Mouse (Mus musculus): ENCODE results near the gene Ier3.

Ier3 gene

DNA sequence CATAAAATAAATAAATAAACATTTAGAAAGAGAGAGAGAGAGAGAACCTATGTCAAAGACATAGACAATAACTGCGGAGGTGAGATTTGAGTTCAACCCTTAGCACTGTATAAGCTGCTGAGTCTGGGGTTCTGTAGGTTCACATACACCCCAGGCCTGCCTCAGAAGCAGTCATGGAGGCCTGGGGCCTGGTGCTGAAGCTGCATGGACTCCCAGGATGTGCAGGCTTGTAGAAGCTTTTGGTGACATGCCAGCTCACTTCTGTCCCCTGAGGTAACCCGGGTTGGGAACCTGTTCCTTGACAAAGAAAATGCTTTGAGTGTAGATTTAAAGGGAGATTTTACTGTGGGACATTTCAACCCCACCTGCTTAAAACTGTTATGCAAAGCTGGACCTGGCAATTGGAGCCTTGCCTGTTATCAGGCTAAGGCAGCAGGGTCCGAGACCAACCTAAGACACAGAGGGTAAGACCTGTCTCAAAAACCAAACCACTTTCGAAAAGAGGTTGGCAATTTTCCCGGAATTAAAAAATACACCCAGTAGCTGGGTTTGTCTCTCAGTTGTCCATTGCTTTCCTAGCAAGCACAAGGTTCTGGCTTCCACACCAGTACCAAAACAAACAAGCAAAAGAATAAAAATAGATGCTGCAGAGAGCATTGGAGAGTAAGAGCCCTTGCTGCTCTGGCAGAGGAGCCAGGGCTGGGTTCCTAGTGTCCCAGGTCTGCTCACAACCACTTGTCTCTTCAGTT is 10.4 kb upstream of the Ier3 start:
- no peak for DNase-seq (ENCODE audit: low spot score in 2 of 2)

DNA sequence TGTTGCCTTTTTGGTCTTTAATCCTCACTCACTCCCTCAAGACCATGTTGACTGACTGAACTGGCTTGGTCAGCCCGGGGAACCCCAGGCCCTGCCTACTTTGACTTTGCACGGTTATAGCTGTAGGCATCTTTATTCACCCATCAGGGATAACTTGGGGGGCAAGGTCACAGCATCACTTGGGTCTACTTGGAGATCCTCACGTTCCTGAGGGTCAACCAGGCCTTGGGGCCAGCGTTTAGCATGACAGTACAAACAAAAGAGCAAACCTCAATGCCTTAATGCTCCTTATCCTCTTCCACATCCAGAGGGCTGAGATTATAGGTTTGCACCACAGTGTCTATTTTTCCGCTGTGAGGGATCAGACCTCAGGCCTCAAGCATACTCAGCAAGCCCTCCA is 9.2 kb upstream of the Ier3 start:
- no peak for DNase-seq (ENCODE audit: low spot score in 2 of 2)

DNA sequence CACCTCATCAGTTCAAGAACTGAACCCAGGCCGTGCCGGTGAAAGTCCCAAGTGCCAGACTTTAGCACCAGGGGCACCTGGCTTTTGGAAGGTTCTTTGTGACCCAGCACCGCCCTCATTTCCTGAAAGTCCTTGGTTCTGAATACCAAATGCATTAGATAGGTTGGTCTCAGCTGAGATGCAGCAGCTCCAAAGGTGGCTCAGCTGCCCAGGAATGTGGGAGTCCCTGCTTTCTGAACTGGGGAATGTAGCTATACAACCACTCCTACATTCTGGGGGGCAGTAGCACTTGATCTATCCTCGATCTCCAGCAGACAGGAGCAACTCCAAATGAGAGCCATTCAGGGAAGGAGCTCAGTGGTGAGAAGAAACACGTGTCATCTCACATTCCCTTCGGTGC is 8.7 kb upstream of the Ier3 start:
- DNase-seq (ENCODE audit: low spot score in 2 of 2) = no peak

DNA sequence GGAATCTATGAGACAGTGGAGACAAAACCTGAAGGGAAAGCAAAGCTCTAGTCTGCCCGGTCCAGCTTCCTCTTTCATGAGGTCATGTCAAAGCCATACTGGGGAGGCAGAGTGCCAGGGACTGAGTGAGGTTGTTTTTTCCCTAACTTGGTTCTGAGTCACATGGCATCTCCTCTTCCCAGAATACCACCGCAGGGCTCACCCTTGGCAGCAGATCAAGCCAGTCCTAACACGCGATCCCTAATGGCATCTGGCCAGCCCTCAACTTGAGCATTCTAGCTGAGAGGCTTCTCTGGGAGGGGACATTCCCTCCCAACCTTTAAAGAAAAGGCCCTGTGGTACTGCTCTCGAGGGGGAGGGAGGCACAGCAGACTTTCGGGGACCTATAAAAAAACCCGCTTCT is 8.2 kb upstream of the Ier3 start:
- DNase-seq (ENCODE audit: low spot score in 2 of 2) = peak; percentile 81 to 91

DNA sequence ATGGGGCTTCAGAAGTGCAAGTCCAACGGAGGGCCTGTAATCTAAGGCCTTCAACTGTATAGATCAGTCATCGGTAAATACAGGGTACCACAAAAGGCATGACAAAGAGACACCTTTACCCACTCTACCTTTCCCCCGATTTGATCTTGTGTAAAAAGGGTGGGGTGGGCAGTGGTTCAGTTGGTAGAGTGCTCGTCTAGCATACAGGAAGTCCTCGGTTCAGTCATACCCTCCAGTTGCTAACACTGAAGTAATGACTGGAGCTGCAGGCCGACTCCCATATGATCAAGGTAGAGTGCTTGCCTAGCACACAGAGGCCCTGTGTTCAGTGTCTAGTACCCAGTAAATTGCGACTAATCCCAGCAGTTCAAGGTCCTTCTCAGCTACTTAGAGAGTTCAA is 7.8 kb upstream of the Ier3 start:
- no peak for DNase-seq (ENCODE audit: low spot score in 2 of 2)

GRCm38 (mm10) chr17:35814678-35815077 is 6.8 kb upstream of the Ier3 start:
- DNase-seq (ENCODE audit: low spot score in 2 of 2) = peak in 1 of 2 experiments; percentile 44

GRCm38 (mm10) chr17:35815836-35816235 is 5.6 kb upstream of the Ier3 start:
- no peak for DNase-seq (ENCODE audit: low spot score in 2 of 2)

- no peak for DNase-seq (ENCODE audit: low spot score in 2 of 2)
Measured at GRCm38 (mm10) chr17:35816686-35817085, 4.8 kb upstream of the Ier3 start.

GRCm38 (mm10) chr17:35817226-35817625 is 4.3 kb upstream of the Ier3 start:
- no peak for DNase-seq (ENCODE audit: low spot score in 2 of 2)

DNA sequence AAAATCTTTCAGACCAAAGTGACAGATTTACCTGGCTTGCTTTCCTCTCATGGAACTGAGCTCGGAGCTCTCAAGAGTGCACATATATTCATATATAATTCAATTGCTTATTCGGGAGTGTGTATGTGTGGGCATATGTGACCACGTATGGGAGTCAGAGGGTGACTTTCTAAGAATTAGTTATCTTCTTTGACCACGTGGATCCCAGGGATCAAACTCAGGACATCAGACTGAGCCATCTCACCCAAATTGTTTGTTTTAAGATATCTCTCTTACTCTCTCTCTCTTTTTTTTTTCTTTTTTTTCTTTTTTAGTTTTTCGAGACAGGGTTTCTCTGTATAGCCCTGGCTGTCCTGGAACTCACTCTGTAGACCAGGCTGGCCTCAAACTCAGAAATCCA is 1.4 kb upstream of the Ier3 start:
- DNase-seq (ENCODE audit: low spot score in 2 of 2) = no peak

- DNase-seq (ENCODE audit: low spot score in 2 of 2) = no peak
Measured at GRCm38 (mm10) chr17:35822564-35822963, 1.1 kb downstream of the Ier3 start.

GRCm38 (mm10) chr17:35822964-35823937 is 1.8 kb downstream of the Ier3 start, which contains the start of gene Flot1:
Flot1 (plus strand) TSS chr17:35823230.
- peak; percentile 75 to 85 for DNase-seq (ENCODE audit: low spot score in 2 of 2)

GRCm38 (mm10) chr17:35824402-35824801 is 2.9 kb downstream of the Ier3 start:
- no peak for DNase-seq (ENCODE audit: low spot score in 2 of 2)

- no peak for DNase-seq (ENCODE audit: low spot score in 2 of 2)
Measured at GRCm38 (mm10) chr17:35825109-35825850, 3.8 kb downstream of the Ier3 start.

DNA sequence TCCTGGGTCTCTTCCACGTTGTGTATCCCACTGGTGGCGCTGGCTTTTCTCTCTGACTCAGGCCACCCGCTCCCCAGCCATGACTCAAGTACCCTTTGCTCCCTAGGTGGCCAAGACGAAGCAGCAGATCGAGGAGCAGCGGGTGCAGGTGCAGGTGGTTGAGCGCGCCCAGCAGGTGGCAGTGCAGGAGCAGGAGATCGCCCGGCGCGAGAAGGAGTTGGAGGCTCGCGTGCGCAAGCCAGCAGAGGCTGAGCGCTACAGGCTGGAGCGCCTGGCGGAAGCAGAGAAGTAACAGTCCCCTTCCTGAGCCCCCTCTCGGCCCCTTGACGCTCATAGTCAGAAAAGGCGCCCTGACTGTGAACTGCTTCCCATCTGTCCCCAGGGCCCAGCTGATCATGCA is 8.3 kb downstream of the Ier3 start:
- peak in 1 of 2 experiments; percentile 83 for DNase-seq (ENCODE audit: low spot score in 2 of 2)

- DNase-seq (ENCODE audit: low spot score in 2 of 2) = no peak
Measured at GRCm38 (mm10) chr17:35832400-35833238, 11.1 kb downstream of the Ier3 start.

DNA sequence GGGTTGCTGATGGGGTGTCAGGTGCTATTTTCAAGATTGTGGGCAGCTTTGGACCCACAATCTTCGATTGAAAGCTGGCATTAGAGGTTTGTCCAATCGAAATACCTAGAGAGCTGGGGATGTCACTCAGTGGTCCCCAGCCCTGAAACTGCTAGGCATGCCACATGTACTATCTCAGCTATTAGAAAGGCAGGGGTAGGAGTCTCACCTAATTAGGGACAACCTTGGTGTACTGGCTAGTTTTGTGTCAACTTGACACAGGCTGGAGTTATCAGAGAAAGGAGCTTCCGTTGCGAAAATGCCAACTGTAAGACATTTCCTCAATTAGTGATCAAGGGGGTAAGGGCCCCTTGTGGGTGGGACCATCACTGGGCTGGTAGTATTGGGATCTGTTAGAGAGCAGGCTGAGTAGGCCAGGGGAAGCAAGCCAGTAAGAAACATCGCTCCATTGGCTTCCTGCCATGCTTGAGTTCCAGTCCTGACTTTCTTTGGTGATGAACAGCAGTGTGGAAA is 11.8 kb downstream of the Ier3 start:
- no peak for DNase-seq (ENCODE audit: low spot score in 2 of 2)

DNA sequence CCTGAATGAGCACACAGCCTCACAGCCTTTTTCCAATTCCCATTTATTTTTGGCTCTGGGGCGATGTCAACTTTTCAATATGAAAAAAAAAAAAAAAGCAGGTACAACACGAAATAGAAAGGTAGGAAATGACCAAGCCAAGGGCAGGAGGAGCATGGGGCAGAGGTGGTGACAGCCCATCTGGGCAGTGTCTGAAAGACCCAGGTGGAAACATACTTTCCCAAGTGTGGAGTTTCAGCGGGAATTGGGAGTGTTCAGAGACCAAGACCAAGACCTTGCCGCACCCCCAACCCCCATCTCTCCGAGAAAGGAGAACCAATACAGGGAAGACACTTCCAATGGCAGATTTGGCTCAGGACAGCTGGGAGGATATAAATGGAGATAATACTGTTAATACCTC is 12.4 kb downstream of the Ier3 start:
- DNase-seq (ENCODE audit: low spot score in 2 of 2) = no peak

- no peak for DNase-seq (ENCODE audit: low spot score in 2 of 2)
Measured at GRCm38 (mm10) chr17:35834696-35835422, 13.4 kb downstream of the Ier3 start.

All from urinary bladder, adult 18-20 months (tissue).